Mouse (Mus musculus) ES-Bruce4 (cell line): Measurements from ENCODE around the gene Kctd19.

Experiments used
- EP300 ChIP-seq: IDR thresholded peaks from 2 replicates; pipeline ENCODE4 v1.6.1; 2011; ENCODE audit warnings: low read depth, low read length; ENCODE audit not compliant: insufficient read depth
- POLR2A ChIP-seq: IDR thresholded peaks from one replicate; pipeline ENCODE4 v1.8.1; 2011; ENCODE audit warnings: low read length; ENCODE audit not compliant: insufficient read depth

GRCm38 (mm10) chr8:105397747-105398146, 15.6 kb downstream of the Kctd19 start:
- TF ChIP-seq POLR2A: no peak
- no peak for TF ChIP-seq EP300
